Mouse (Mus musculus): ENCODE measurements around the gene Cox8b. TPM values are rescaled to one million over a fixed set of nuclear protein-coding genes. Genes with fewer than 3 reads are reported as not detected.

The Cox8b gene
- total and polyA plus RNA-seq, 2 experiments from 2014 or later, result not detected

DNA sequence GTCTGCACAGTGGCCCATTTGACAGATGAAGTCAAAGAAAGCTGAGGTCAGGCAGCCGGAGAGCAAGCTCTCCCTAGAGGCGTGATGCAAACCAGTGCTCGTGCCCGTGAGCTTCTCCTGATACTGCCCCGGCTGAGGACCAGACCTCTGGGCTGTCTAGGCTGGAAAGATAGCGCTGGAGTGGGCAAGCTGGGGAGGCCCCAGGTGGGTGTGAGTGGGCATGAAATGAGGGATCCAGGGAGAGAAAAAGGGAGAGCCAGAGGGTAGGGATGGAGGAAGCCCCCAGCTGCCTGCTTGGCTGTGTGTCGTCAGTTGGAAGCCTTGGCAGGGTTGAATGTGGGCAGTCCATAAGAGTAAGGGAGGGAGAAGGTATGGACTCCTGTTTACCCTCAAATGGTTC is 44.0 kb upstream of the Cox8b start:
- H3K4me3 ChIP-seq (ENCODE audit: low read depth, low read length), result no peak overlapping the region
- H3K27me3 ChIP-seq (ENCODE audit: insufficient read depth, low read length), result no peaks in the 10 kb centered on the region
- H3K4me1 ChIP-seq (ENCODE audit: insufficient read depth, low read length), result no peaks in the 10 kb centered on the region; the same call in 1 of the 2 replicates
- H3K9ac ChIP-seq (replicated peaks; ENCODE audit: low read length, poor library complexity, severe bottlenecking), result no peak overlapping the region
- TF ChIP-seq CTCF (IDR thresholded peaks at IDR 0.05), result no peak
- no peak overlapping the region for H3K27ac ChIP-seq (ENCODE audit: low read depth, low read length)
- no peaks in the 10 kb centered on the region for H3K36me3 ChIP-seq (ENCODE audit: insufficient read depth, low read length)
- 90% methylated on average over 7 of the region's 7 CpGs for WGBS
- ATAC-seq (ENCODE audit: low FRiP score) (no peak), DNase-seq (ENCODE audit: low spot score) (no peak)
- no peak overlapping the region for H3K4me2 ChIP-seq (ENCODE audit: low read depth, low read length, poor library complexity, severe bottlenecking)
- H3K9me3 ChIP-seq (ENCODE audit: low read length), result no peaks in the 10 kb centered on the region

DNA sequence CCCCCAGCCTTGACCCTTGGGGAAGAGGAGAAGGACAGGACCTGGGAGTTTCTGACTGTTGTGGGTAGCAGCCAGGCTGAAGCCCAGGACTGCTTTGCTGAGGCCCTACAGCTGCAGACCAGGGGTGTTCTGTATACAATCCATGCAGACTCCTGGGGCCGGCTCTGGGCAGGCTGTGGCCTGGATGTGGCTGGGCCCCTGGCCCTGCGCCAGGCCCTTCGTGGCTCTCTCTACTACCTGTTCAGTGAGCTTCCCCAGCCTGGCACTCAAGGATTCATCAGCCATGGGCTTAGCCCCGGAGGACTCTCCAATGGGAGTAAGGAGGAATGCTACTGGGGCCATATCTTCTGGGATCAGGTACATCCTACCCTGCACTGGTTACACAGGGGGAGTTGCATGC is 43.1 kb upstream of the Cox8b start:
- H3K27me3 ChIP-seq (ENCODE audit: insufficient read depth, low read length), result no peaks in the 10 kb centered on the region
- TF ChIP-seq CTCF (IDR thresholded peaks at IDR 0.05), result no peak
- no peaks in the 10 kb centered on the region for H3K9me3 ChIP-seq (ENCODE audit: low read length)
- no peaks in the 10 kb centered on the region for H3K36me3 ChIP-seq (ENCODE audit: insufficient read depth, low read length)
- H3K4me2 ChIP-seq (ENCODE audit: low read depth, low read length, poor library complexity, severe bottlenecking), result no peak overlapping the region
- no peak for ATAC-seq (ENCODE audit: low FRiP score)
- no peak overlapping the region for H3K9ac ChIP-seq (replicated peaks; ENCODE audit: low read length, poor library complexity, severe bottlenecking)
- WGBS, result 91% methylated on average over 4 of the region's 4 CpGs
- no peak overlapping the region for H3K27ac ChIP-seq (ENCODE audit: low read depth, low read length)
- H3K4me1 ChIP-seq (ENCODE audit: insufficient read depth, low read length), result no peaks in the 10 kb centered on the region; the same call in 1 of the 2 replicates
- no peak overlapping the region for H3K4me3 ChIP-seq (ENCODE audit: low read depth, low read length)
- DNase-seq (ENCODE audit: low spot score), result no peak

- ATAC-seq (ENCODE audit: low FRiP score) (no peak), DNase-seq (ENCODE audit: low spot score) (no peak)
- WGBS, result 94% methylated on average over 10 of the region's 10 CpGs
- H3K4me2 ChIP-seq (ENCODE audit: low read depth, low read length, poor library complexity, severe bottlenecking), result no peak overlapping the region
- H3K4me1 ChIP-seq (ENCODE audit: insufficient read depth, low read length), result no peaks in the 10 kb centered on the region; the same call in 1 of the 2 replicates
- no peaks in the 10 kb centered on the region for H3K36me3 ChIP-seq (ENCODE audit: insufficient read depth, low read length)
- no peaks in the 10 kb centered on the region for H3K9me3 ChIP-seq (ENCODE audit: low read length)
- H3K27ac ChIP-seq (ENCODE audit: low read depth, low read length), result no peak overlapping the region
- no peak overlapping the region for H3K9ac ChIP-seq (replicated peaks; ENCODE audit: low read length, poor library complexity, severe bottlenecking)
- no peak for TF ChIP-seq CTCF (IDR thresholded peaks at IDR 0.05)
- H3K4me3 ChIP-seq (ENCODE audit: low read depth, low read length), result no peak overlapping the region
- H3K27me3 ChIP-seq (ENCODE audit: insufficient read depth, low read length), result no peaks in the 10 kb centered on the region
These were observed 42.6 kb upstream of the Cox8b start for GRCm38 (mm10) chr7:140942811-140943210.

DNA sequence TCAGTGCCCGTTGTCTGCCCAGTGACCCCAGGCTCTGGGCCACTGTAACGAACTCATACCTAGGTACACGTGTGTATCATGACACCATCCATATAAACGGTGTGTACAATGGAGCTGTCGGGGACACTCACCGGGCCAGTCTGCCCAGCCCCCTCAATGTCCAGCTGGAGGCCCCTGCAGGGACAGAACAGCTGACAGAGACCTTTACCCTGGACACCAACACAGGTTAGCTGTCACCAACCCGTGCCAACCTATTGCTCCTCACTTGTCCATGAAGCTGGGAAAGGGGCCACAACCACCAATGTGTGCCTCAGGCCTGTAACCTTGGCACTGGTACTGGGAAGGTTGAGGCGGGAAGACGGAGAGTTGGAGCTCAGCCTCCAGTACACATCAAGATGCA is 42.1 kb upstream of the Cox8b start:
- TF ChIP-seq CTCF (IDR thresholded peaks at IDR 0.05), result no peak
- H3K4me3 ChIP-seq (ENCODE audit: low read depth, low read length), result no peak overlapping the region
- H3K4me1 ChIP-seq (ENCODE audit: insufficient read depth, low read length), result no peaks in the 10 kb centered on the region; the same call in 1 of the 2 replicates
- no peak for ATAC-seq (ENCODE audit: low FRiP score)
- H3K4me2 ChIP-seq (ENCODE audit: low read depth, low read length, poor library complexity, severe bottlenecking), result peak overlapping the region; percentile 48
- DNase-seq (ENCODE audit: low spot score), result no peak
- 66% methylated on average over 9 of the region's 9 CpGs for WGBS
- 0 out of 2 replicates have a peak overlapping the region, but pooled peaks have one; percentile 38 for H3K27ac ChIP-seq (ENCODE audit: low read depth, low read length)
- no peak overlapping the region; the same call in 1 of the 2 replicates for H3K9ac ChIP-seq (replicated peaks; ENCODE audit: low read length, poor library complexity, severe bottlenecking)
- H3K36me3 ChIP-seq (ENCODE audit: insufficient read depth, low read length), result no peaks in the 10 kb centered on the region
- H3K27me3 ChIP-seq (ENCODE audit: insufficient read depth, low read length), result no peaks in the 10 kb centered on the region
- no peaks in the 10 kb centered on the region for H3K9me3 ChIP-seq (ENCODE audit: low read length)

GRCm38 (mm10) chr7:140941222-140942051 is 41.2 kb upstream of the Cox8b start, which contains the start of gene Pgghg:
TSS of gene Pgghg (plus strand) at chr7:140941391.
- H3K4me3 ChIP-seq (ENCODE audit: low read depth, low read length), result peak within 1 kb of the TSS; percentile 29
- DNase-seq (ENCODE audit: low spot score) (peak; percentile 70), ATAC-seq (ENCODE audit: low FRiP score) (peak; percentile 86)
- no peaks in the 10 kb centered on the region for H3K27me3 ChIP-seq (ENCODE audit: insufficient read depth, low read length)
- H3K9me3 ChIP-seq (ENCODE audit: low read length), result no peaks in the 10 kb centered on the region
- no peaks in the 10 kb centered on the region; the same call in 1 of the 2 replicates for H3K4me1 ChIP-seq (ENCODE audit: insufficient read depth, low read length)
- peak within 1 kb of the TSS; percentile 20; the same call in 1 of the 2 replicates for H3K9ac ChIP-seq (replicated peaks; ENCODE audit: low read length, poor library complexity, severe bottlenecking)
- H3K4me2 ChIP-seq (ENCODE audit: low read depth, low read length, poor library complexity, severe bottlenecking), result peak within 1 kb of the TSS; percentile 48
- no peaks in the 10 kb centered on the region for H3K36me3 ChIP-seq (ENCODE audit: insufficient read depth, low read length)
- H3K27ac ChIP-seq (ENCODE audit: low read depth, low read length), result peak within 1 kb of the TSS; percentile 38; the same call in 1 of the 2 replicates
- TF ChIP-seq CTCF (IDR thresholded peaks at IDR 0.05), result peak; percentile 83
- 4% methylated on average over 33 of the region's 33 CpGs for WGBS

DNA sequence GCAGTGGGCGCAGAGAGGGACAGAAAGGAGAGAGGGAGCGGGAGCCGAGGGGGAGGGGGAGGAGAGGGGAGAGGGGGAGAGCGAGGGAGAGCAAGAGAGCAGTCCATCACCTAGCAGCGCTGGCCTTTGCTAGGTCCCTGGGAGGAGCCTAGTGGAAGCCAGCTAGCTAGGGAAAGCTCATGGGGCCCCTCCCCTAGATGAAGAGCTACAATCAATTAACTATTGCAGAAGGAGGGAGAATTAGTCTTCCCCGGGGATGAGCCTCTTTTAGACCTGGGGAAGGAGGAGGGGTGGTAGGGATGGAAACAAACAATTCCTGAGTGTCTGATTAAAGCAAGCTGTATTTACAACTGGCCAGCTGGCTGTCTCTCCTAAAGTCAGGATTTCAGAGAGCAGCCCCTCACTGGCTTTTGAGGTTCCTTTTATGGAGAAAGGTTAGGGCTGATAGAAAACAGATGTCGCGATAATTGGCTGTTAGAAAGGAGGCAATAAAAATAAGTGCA is 39.5 kb upstream of the Cox8b start:
- no peaks in the 10 kb centered on the region for H3K27me3 ChIP-seq (ENCODE audit: insufficient read depth, low read length)
- ATAC-seq (ENCODE audit: low FRiP score), result no peak; the same call in 1 of the 2 replicates
- no peak for TF ChIP-seq CTCF (IDR thresholded peaks at IDR 0.05)

More for the DNA sequence above, 39.5 kb upstream of the Cox8b start:
- no peak overlapping the region for H3K4me3 ChIP-seq (ENCODE audit: low read depth, low read length)
- H3K9ac ChIP-seq (replicated peaks; ENCODE audit: low read length, poor library complexity, severe bottlenecking), result no peak overlapping the region
- H3K27ac ChIP-seq (ENCODE audit: low read depth, low read length), result no peak overlapping the region
- no peak overlapping the region; the same call in 1 of the 2 replicates for H3K4me2 ChIP-seq (ENCODE audit: low read depth, low read length, poor library complexity, severe bottlenecking)
- H3K4me1 ChIP-seq (ENCODE audit: insufficient read depth, low read length), result no peaks in the 10 kb centered on the region; the same call in 1 of the 2 replicates
- H3K36me3 ChIP-seq (ENCODE audit: insufficient read depth, low read length), result no peaks in the 10 kb centered on the region
- 21% methylated on average over 7 of the region's 8 CpGs for WGBS
- no peaks in the 10 kb centered on the region for H3K9me3 ChIP-seq (ENCODE audit: low read length)
- DNase-seq (ENCODE audit: low spot score), result no peak
